Mouse (Mus musculus) ES-E14 (cell line): ENCODE data around the gene Nrsn2. TPM values are rescaled to one million over a fixed set of nuclear protein-coding genes. Genes with fewer than 3 reads are reported as not detected.

Source experiments
- DNase-seq: peaks from one replicate; pipeline ENCODE4 v3.0.0-alpha.2; 2013; ENCODE audit warnings: low read depth, low spot score
- H3K27ac ChIP-seq: 2 replicates; pipeline ENCODE4 v1.5.1; 2012; ENCODE audit warnings: low read depth, mild to moderate bottlenecking, low read length, moderate library complexity, mixed read lengths; ENCODE audit not compliant: poor library complexity, insufficient read depth, severe bottlenecking
- H3K36me3 ChIP-seq: 2 replicates; pipeline ENCODE4 v1.6.1; 2012; ENCODE audit warnings: mild to moderate bottlenecking, low read length, moderate library complexity, mixed read lengths; ENCODE audit not compliant: control insufficient read depth, poor library complexity, insufficient read depth, severe bottlenecking
- H3K4me1 ChIP-seq, 2 experiments: fragments of 150-350 bp in 1 of 2; sonication (generic) in 1 of 2; 2 replicates each; pipeline ENCODE4 v1.6.1; 2012; ENCODE audit warnings: low read length in 2 of 2, mild to moderate bottlenecking in 1 of 2, mixed read lengths in 1 of 2; ENCODE audit not compliant: control insufficient read depth in 2 of 2, insufficient read depth in 2 of 2, poor library complexity in 1 of 2
- H3K4me3 ChIP-seq, 2 experiments: fragments of 150-350 bp in 1 of 2; sonication (generic) in 1 of 2; 2 replicates each; pipeline ENCODE4 v1.5.1; 2012; ENCODE audit warnings: low read length in 2 of 2, low read depth in 1 of 2, mild to moderate bottlenecking in 1 of 2, mixed read lengths in 1 of 2; ENCODE audit not compliant: insufficient read depth in 1 of 2, poor library complexity in 1 of 2, severe bottlenecking in 1 of 2
- H3K9ac ChIP-seq: 2 replicates; pipeline ENCODE4 v1.6.1; 2012; ENCODE audit warnings: low read depth, mild to moderate bottlenecking, low read length, mixed read lengths; ENCODE audit not compliant: poor library complexity, insufficient read depth, severe bottlenecking
- H3K9me3 ChIP-seq: fragments of 150-350 bp; sonication (generic); 2 replicates; pipeline ENCODE4 v1.6.1; 2012; ENCODE audit warnings: low read depth, mild to moderate bottlenecking, low read length; ENCODE audit not compliant: control insufficient read depth, insufficient read depth
- CHD2 ChIP-seq: IDR thresholded peaks from 2 replicates; pipeline ENCODE4 v1.6.1; 2014; ENCODE audit warnings: mild to moderate bottlenecking, low read depth, low read length, inconsistent platforms
- HCFC1 ChIP-seq: IDR thresholded peaks from 2 replicates; pipeline ENCODE4 v1.6.1; 2012; ENCODE audit warnings: low read length, inconsistent platforms, borderline replicate concordance; ENCODE audit not compliant: insufficient read depth
- MAFK ChIP-seq: IDR thresholded peaks from 2 replicates; pipeline ENCODE4 v1.6.1; 2014; ENCODE audit warnings: mild to moderate bottlenecking, low read depth, low read length, inconsistent platforms; ENCODE audit not compliant: insufficient read depth
- ZC3H11A ChIP-seq: IDR thresholded peaks from 2 replicates; pipeline ENCODE4 v1.6.1; 2012; ENCODE audit warnings: low read depth, mild to moderate bottlenecking, inconsistent platforms, low read length, borderline replicate concordance
- ZNF384 ChIP-seq: IDR thresholded peaks from 2 replicates; pipeline ENCODE4 v1.6.1; 2012; ENCODE audit warnings: low read depth, low read length, inconsistent platforms
- in situ Hi-C, 2 experiments: fragments of 600-800 bp; cut with MboI; formaldehyde crosslinking; loops; one replicate each; pipeline ENCODE4 v1.15.1; 2025; ENCODE audit warnings: low sequenced_read_pairs in 2 of 2, inconsistent platforms in 1 of 2; ENCODE audit not compliant: unreplicated experiment in 2 of 2
- total RNA-seq: library from RNA; depleted of rRNA; stranded (reverse); fragments of 300-350 nt; gene quantifications from 2 replicates; pipeline ENCODE4 v1.2.3, GENCODE M21; 2012; rRNA removed

Nrsn2 gene
- 2.1 and 3.3 TPM in 2 replicates for total RNA-seq

GRCm38 (mm10) chr2:152376345-152376741 is at the start of gene Nrsn2:
Gene Nrsn2, minus strand, starts transcription at chr2:152376638.
- TF ChIP-seq HCFC1 (no peak), ZNF384 (no peak), ZC3H11A (no peak), MAFK (no peak), CHD2 (no peak)
- Histone ChIP-seq H3K27ac (peak within 1 kb of the TSS; percentile 45; the same call in 1 of the 2 replicates), H3K4me1 (peaks cover 2 to 20% of the 10 kb centered on the region in 2 experiments; a peak in 3 of 4 replicates), H3K36me3 (no peaks in the 10 kb centered on the region), H3K9ac (peak within 1 kb of the TSS; percentile 44; the same call in 1 of the 2 replicates), H3K9me3 (no peaks in the 10 kb centered on the region), H3K4me3 (peak within 1 kb of the TSS; percentile 30 to 41)
- in situ Hi-C loops, result no loop called here
- DNase-seq, result no peak

GRCm38 (mm10) chr2:152415786-152416185 is 39.3 kb upstream of the Nrsn2 start:
- peaks cover 3% of the 10 kb centered on the region; the same call in 1 of the 2 replicates for H3K36me3 ChIP-seq
- DNase-seq, result no peak
- H3K9ac ChIP-seq, result no peak overlapping the region
- H3K9me3 ChIP-seq, result no peaks in the 10 kb centered on the region
- no peak for TF ChIP-seq ZC3H11A
- TF ChIP-seq CHD2, result no peak
- no peak for TF ChIP-seq HCFC1
- no peak for TF ChIP-seq MAFK
- TF ChIP-seq ZNF384, result no peak
- no peak overlapping the region for H3K27ac ChIP-seq
- in situ Hi-C loops, result no loop called here
- no peak overlapping the region for H3K4me3 ChIP-seq
- peaks cover 1 to 4% of the 10 kb centered on the region in 2 experiments; a peak in 1 of 4 replicates for H3K4me1 ChIP-seq

DNA sequence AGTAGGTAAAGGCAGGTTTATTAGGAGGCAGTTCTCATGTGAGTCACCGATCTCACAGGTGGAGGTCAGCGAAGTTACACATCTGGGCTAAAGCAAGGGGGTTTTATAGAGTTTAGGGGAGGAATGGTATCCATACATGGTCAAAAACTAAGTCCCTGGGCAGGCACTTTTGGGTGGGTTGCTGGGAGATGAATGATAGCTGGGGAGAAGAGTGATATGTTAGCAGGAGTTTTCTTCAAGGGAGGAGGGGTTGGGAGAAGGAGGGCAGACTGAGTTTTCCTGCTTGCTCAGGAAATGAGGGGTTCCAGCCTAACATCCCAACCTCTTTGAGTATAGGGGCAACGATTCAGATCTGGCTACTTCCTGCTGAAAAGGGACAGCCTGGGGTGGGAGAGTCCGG is 38.8 kb upstream of the Nrsn2 start, which contains the start of gene 6820408C15Rik:
6820408C15Rik (plus strand) TSS at position 301 of the 400 bp plus-strand sequence.
- no peak for DNase-seq
- in situ Hi-C loops, result no loop called here
- Histone ChIP-seq H3K9me3 (no peaks in the 10 kb centered on the region), H3K9ac (peak within 1 kb of the TSS; percentile 96), H3K4me3 (peak within 1 kb of the TSS; percentile 69 to 81), H3K4me1 (peaks cover 4 to 6% of the 10 kb centered on the region in 2 experiments; a peak in 1 of 4 replicates), H3K27ac (peak within 1 kb of the TSS; percentile 75), H3K36me3 (peaks cover 3% of the 10 kb centered on the region; the same call in 1 of the 2 replicates)
- TF ChIP-seq MAFK, result no peak
- TF ChIP-seq ZC3H11A, result no peak
- no peak for TF ChIP-seq HCFC1
- TF ChIP-seq CHD2, result no peak
- no peak for TF ChIP-seq ZNF384

- Histone ChIP-seq H3K9me3 (no peaks in the 10 kb centered on the region), H3K4me1 (peaks cover 4 to 12% of the 10 kb centered on the region in 2 experiments; a peak in 2 of 4 replicates), H3K27ac (peak within 1 kb of the TSS; percentile 75), H3K4me3 (peak within 1 kb of the TSS; percentile 69 to 81), H3K36me3 (peaks cover 3% of the 10 kb centered on the region; the same call in 1 of the 2 replicates), H3K9ac (peak within 1 kb of the TSS; percentile 96)
- peak; percentile 71 for DNase-seq
- TF ChIP-seq CHD2 (no peak; the same call in 1 of the 2 replicates), HCFC1 (peak; percentile 55; the same call in 1 of the 2 replicates)
- in situ Hi-C loops, result no loop called here
These were observed 38.2 kb upstream of the Nrsn2 start, which contains the start of gene Zcchc3 for GRCm38 (mm10) chr2:152414591-152415165. Gene Zcchc3, minus strand, starts transcription at chr2:152415027.
